8 mouse cellular contexts compared by ENCODE assay signal in genomic region chr11:35798874-35799273, GRCm38 (mm10). TPM values are rescaled to one million over a fixed set of nuclear protein-coding genes. Genes with fewer than 3 reads are reported as not detected.
DNase-seq lines count a peak whose midpoint lies in the region; ATAC-seq and TF ChIP-seq lines count a peak whose summit lies in the region.
"Had no signal": no experiment of that assay in that cellular context is flagged by ENCODE, and none has a peak within 500 bp of the region (broad histone marks: within the 10 kb centered on the region; RNA-seq: fewer than 3 reads in every experiment).

TSS of gene Fbll1 (minus strand) at chr11:35798884.

- no peak for TF ChIP-seq CTCF in E14TG2a.4 (conservative IDR thresholded peaks at IDR 0.05; ENCODE audit: low read length)
- no peak for TF ChIP-seq CTCF in liver, embryonic 14.5 days (IDR thresholded peaks at IDR 0.05; ENCODE audit: low read depth)

- H3K4me2 ChIP-seq in kidney, embryonic 14.5 days (replicated peaks; ENCODE audit: low read depth, low read length): peak within 1 kb of the TSS; percentile 50
- no peak within 1 kb of the TSS for H3K4me2 ChIP-seq in liver, embryonic 14.5 days (ENCODE audit: low read depth)

- ATAC-seq in kidney, embryonic 14.5 days (ENCODE audit: low FRiP score, low TSS enrichment): peak; percentile 66; the same call in 1 of the 2 replicates
- no peak for ATAC-seq in liver, embryonic 14.5 days (ENCODE audit: insufficient read depth)

- peak; percentile 53 for DNase-seq in 3T3-L1 (ENCODE audit: low read depth, low spot score)
- peak; percentile 24 for DNase-seq in cerebellum, adult 8-10 months
- peak; percentile 17 to 24 for DNase-seq in frontal cortex, postnatal 10 days (ENCODE audit: low spot score in 2 of 2)
- peak; percentile 17 to 24 (median 20) for DNase-seq in liver, embryonic 14.5 days (ENCODE audit: low read depth in 3 of 3, low spot score in 3 of 3)
- peak; percentile 46 for DNase-seq in ovary, postnatal 14 days (ENCODE audit: low spot score)

- no peaks in the 10 kb centered on the region for H3K36me3 ChIP-seq in E14TG2a.4 (ENCODE audit: insufficient read depth, low read length)
- H3K36me3 ChIP-seq in kidney, embryonic 14.5 days (ENCODE audit: control insufficient read depth, insufficient read depth, low read length): no peaks in the 10 kb centered on the region
- H3K36me3 ChIP-seq in liver, embryonic 14.5 days (replicated peaks; ENCODE audit: control insufficient read depth, insufficient read depth, low read depth): no peaks in the 10 kb centered on the region

- no peak within 1 kb of the TSS for H3K27ac ChIP-seq in kidney, embryonic 14.5 days (ENCODE audit: low read depth, low read length)
- H3K27ac ChIP-seq in liver, embryonic 14.5 days: no peak within 1 kb of the TSS

- peak within 1 kb of the TSS; percentile 75 for H3K4me3 ChIP-seq in E14TG2a.4 (replicated peaks; ENCODE audit: low read length)
- H3K4me3 ChIP-seq in kidney, embryonic 14.5 days (ENCODE audit: low read length): peak within 1 kb of the TSS; percentile 38
- no peak within 1 kb of the TSS for H3K4me3 ChIP-seq in liver, embryonic 14.5 days (ENCODE audit: insufficient read depth in 1 of 2, low read depth in 2 of 2, low read length in 2 of 2)

- H3K4me1 ChIP-seq in E14TG2a.4 (replicated peaks; ENCODE audit: low read depth, low read length): peaks cover 22% of the 10 kb centered on the region
- H3K4me1 ChIP-seq in kidney, embryonic 14.5 days (ENCODE audit: control insufficient read depth, insufficient read depth, low read length): no peaks in the 10 kb centered on the region
- no peaks in the 10 kb centered on the region for H3K4me1 ChIP-seq in liver, embryonic 14.5 days (replicated peaks; ENCODE audit: control insufficient read depth in 2 of 2, insufficient read depth in 2 of 2, low read length in 1 of 2)

- no peaks in the 10 kb centered on the region for H3K9me3 ChIP-seq in E14TG2a.4 (ENCODE audit: low read length)
- H3K9me3 ChIP-seq in kidney, embryonic 14.5 days (ENCODE audit: control insufficient read depth, low read length): no peaks in the 10 kb centered on the region
- H3K9me3 ChIP-seq in liver, embryonic 14.5 days (ENCODE audit: control insufficient read depth, low read length): no peaks in the 10 kb centered on the region

- peaks cover 68% of the 10 kb centered on the region for H3K27me3 ChIP-seq in E14TG2a.4 (ENCODE audit: insufficient read depth, low read length)
- H3K27me3 ChIP-seq in kidney, embryonic 14.5 days (ENCODE audit: control insufficient read depth, insufficient read depth, low read length): peaks cover 36% of the 10 kb centered on the region
- H3K27me3 ChIP-seq in liver, embryonic 14.5 days (ENCODE audit: control insufficient read depth, insufficient read depth, low read length): peaks cover 44% of the 10 kb centered on the region

- 16% methylated on average over 11 of the region's 11 CpGs for WGBS in kidney, embryonic 14.5 days
- WGBS in liver, embryonic 14.5 days (ENCODE audit: insufficient replicate concordance): 18% methylated on average over 11 of the region's 11 CpGs

- H3K9ac ChIP-seq in kidney, embryonic 14.5 days (ENCODE audit: low read depth, low read length): no peak within 1 kb of the TSS
- H3K9ac ChIP-seq in liver, embryonic 14.5 days (replicated peaks): no peak within 1 kb of the TSS

- no peak for TF ChIP-seq EP300 in liver, embryonic 14.5 days (IDR thresholded peaks at IDR 0.05; ENCODE audit: low read depth)

RNA-seq across cellular contexts. Expression of gene Fbll1, which starts in this region (rescaled TPM):
- not detected in 2 replicates for polyA plus RNA-seq in kidney, embryonic 14.5 days (2014; fragmentation: Nextera tagmentation; extraction: Ambion mirVana)
- polyA plus RNA-seq in liver, embryonic 14.5 days (2012; rRNA removed): 0.14 TPM in 1 of 2 replicates, not detected in the other
- polyA plus RNA-seq in liver, embryonic 14.5 days (2014; fragmentation: Nextera tagmentation; extraction: Ambion mirVana): not detected in 2 replicates
- polyA plus RNA-seq: gonadal fat pad, adult 2 months had no signal

Comparison
In these comparisons a context has a peak if more than half of its experiments do, and no peak if none do; other contexts are left out.
1. Peak in ATAC-seq, H3K4me3 ChIP-seq and H3K4me2 ChIP-seq in kidney, embryonic 14.5 days; RNA of the gene not detected or under 1 TPM.
2. Peak in DNase-seq in liver, embryonic 14.5 days; RNA of the gene not detected or under 1 TPM.